Mouse (Mus musculus): ENCODE data around the gene Tram1l1.

GRCm38 (mm10) chr3:124320398-124320797, 257 bp upstream of the Tram1l1 start:
- no peak for TF ChIP-seq POLR2A (IDR thresholded peaks at IDR 0.05; ENCODE audit: control insufficient read depth, low read depth, low read length)
- TF ChIP-seq CTCF (IDR thresholded peaks at IDR 0.05; ENCODE audit: control insufficient read depth, insufficient read depth, insufficient replicate concordance, low read depth, low read length), result no peak

Data from testis, adult 2 months (tissue).